Mouse (Mus musculus) MEL (cell line): Measurements from ENCODE around the gene Rad51d.

Experiments used
- BHLHE40 ChIP-seq: IDR thresholded peaks from 2 replicates; pipeline ENCODE4 v1.6.1; 2012; ENCODE audit warnings: low read depth, mild to moderate bottlenecking, inconsistent platforms, low read length, improper control_type of control experiment, borderline replicate concordance
- CTCF ChIP-seq, 3 experiments: IDR thresholded peaks in 2 of 3; conservative IDR thresholded peaks in 1 of 3; 2 replicates each; pipeline ENCODE4 v1.5.1; 2011 to 2012; ENCODE audit warnings: low read length in 3 of 3, low read depth in 2 of 3, mild to moderate bottlenecking in 2 of 3, improper control_type of control experiment in 1 of 3, inconsistent platforms in 1 of 3, mixed read lengths in 1 of 3, moderate library complexity in 1 of 3; ENCODE audit not compliant: control insufficient read depth in 1 of 3, insufficient read depth in 1 of 3, poor library complexity in 1 of 3, severe bottlenecking in 1 of 3
- GABPA ChIP-seq: IDR thresholded peaks from 2 replicates; pipeline ENCODE4 v1.6.1; 2012; ENCODE audit warnings: low read depth, mild to moderate bottlenecking, inconsistent platforms, low read length, improper control_type of control experiment, moderate library complexity
- HCFC1 ChIP-seq: IDR thresholded peaks from 2 replicates; pipeline ENCODE4 v1.6.1; 2012; ENCODE audit warnings: low read depth, mild to moderate bottlenecking, inconsistent platforms, low read length, improper control_type of control experiment, moderate library complexity
- POLR2A ChIP-seq, 2 experiments: IDR thresholded peaks; 2 replicates each; pipeline ENCODE4 v1.6.1; 2011 to 2012; ENCODE audit warnings: low read length in 2 of 2, mild to moderate bottlenecking in 2 of 2, control low read depth in 1 of 2, improper control_type of control experiment in 1 of 2, low read depth in 1 of 2, moderate library complexity in 1 of 2; ENCODE audit not compliant: control insufficient read depth in 1 of 2, insufficient read depth in 1 of 2, poor library complexity in 1 of 2

GRCm38 (mm10) chr11:82866850-82867564 is 23.4 kb downstream of the Rad51d start:
- TF ChIP-seq CTCF (IDR thresholded peaks at IDR 0.05 in 2 of 3, conservative IDR thresholded peaks at IDR 0.05 in 1 of 3; ENCODE audit: control insufficient read depth in 1 of 3, insufficient read depth in 1 of 3, low read depth in 2 of 3, low read length in 3 of 3, poor library complexity in 1 of 3, severe bottlenecking in 1 of 3) (no peak), GABPA (no peak), BHLHE40 (no peak), POLR2A (IDR thresholded peaks at IDR 0.05; ENCODE audit: control insufficient read depth in 1 of 2, insufficient read depth in 1 of 2, low read depth in 1 of 2, low read length in 2 of 2, poor library complexity in 1 of 2) (no peak), HCFC1 (no peak)
